Mouse (Mus musculus) kidney, adult 8-10 months (tissue): ENCODE data around the gene Rapgef3.

Source experiments
- DNase-seq, 2 experiments: peaks; one replicate each; pipeline ENCODE4 v3.0.0; 2022

Gene Rapgef3

GRCm38 (mm10) chr15:97793386-97794153, 25.8 kb upstream of the Rapgef3 start:
- no peak for DNase-seq

- no peak for DNase-seq
Measured at GRCm38 (mm10) chr15:97791126-97791700, 23.4 kb upstream of the Rapgef3 start.

- DNase-seq, result peak in 1 of 2 experiments; percentile 64
Measured at GRCm38 (mm10) chr15:97789761-97790505, 22.2 kb upstream of the Rapgef3 start.

- DNase-seq, result no peak
Measured at GRCm38 (mm10) chr15:97788821-97789220, 21.0 kb upstream of the Rapgef3 start.

- DNase-seq, result no peak
Measured at GRCm38 (mm10) chr15:97787799-97788667, 20.3 kb upstream of the Rapgef3 start.

GRCm38 (mm10) chr15:97787148-97787798, 19.5 kb upstream of the Rapgef3 start:
- DNase-seq, result no peak

- DNase-seq, result peak in 1 of 2 experiments; percentile 56
Measured at GRCm38 (mm10) chr15:97786412-97787112, 18.8 kb upstream of the Rapgef3 start.

- DNase-seq, result peak in 1 of 2 experiments; percentile 53
Measured at GRCm38 (mm10) chr15:97785731-97786411, 18.1 kb upstream of the Rapgef3 start.

- DNase-seq, result no peak
Measured at GRCm38 (mm10) chr15:97784561-97785161, 16.9 kb upstream of the Rapgef3 start.

- peak; percentile 83 to 89 for DNase-seq
Measured at GRCm38 (mm10) chr15:97784092-97784559, 16.4 kb upstream of the Rapgef3 start.

GRCm38 (mm10) chr15:97782749-97783105, 15.0 kb upstream of the Rapgef3 start:
- peak; percentile 79 to 80 for DNase-seq

- no peak for DNase-seq
Measured at GRCm38 (mm10) chr15:97781961-97782748, 14.4 kb upstream of the Rapgef3 start.

- DNase-seq, result peak; percentile 85 to 91
Measured at GRCm38 (mm10) chr15:97780611-97781031, 12.8 kb upstream of the Rapgef3 start.

- DNase-seq, result no peak
Measured at GRCm38 (mm10) chr15:97779576-97779975, 11.8 kb upstream of the Rapgef3 start.

- peak; percentile 65 to 78 for DNase-seq
Measured at GRCm38 (mm10) chr15:97778311-97779098, 10.7 kb upstream of the Rapgef3 start, which contains the start of gene Slc48a1. Gene Slc48a1, plus strand, starts transcription at chr15:97778520.

- DNase-seq, result peak in 1 of 2 experiments; percentile 57
Measured at GRCm38 (mm10) chr15:97776919-97777318, 9.1 kb upstream of the Rapgef3 start.

- DNase-seq, result peak; percentile 88 to 92
Measured at GRCm38 (mm10) chr15:97776514-97776913, 8.7 kb upstream of the Rapgef3 start.

- peak in 1 of 2 experiments; percentile 62 for DNase-seq
Measured at GRCm38 (mm10) chr15:97773961-97774370, 6.2 kb upstream of the Rapgef3 start.
